Mouse (Mus musculus) heart, adult 8-10 months (tissue): Measurements from ENCODE around the gene Sohlh2. TPM values are rescaled to one million over a fixed set of nuclear protein-coding genes. Genes with fewer than 3 reads are reported as not detected.

Experiments used
- DNase-seq: peaks from one replicate; pipeline ENCODE4 v3.0.0; 2022; ENCODE audit warnings: low spot score
- microRNA-seq: library from miRNA; unstranded; fragments of <30 nt; microRNA quantifications from one replicate; pipeline ENCODE4 v1.2.0, GENCODE M21; 2022
- total RNA-seq, 4 experiments: library from RNA; stranded (reverse); gene quantifications; 2 replicates each; pipeline ENCODE4 v1.2.4; 2022

Sohlh2 gene
- total RNA-seq, 4 experiments from 2014 or later: not detected

GRCm38 (mm10) chr3:55207665-55208064 lies 25.8 kb downstream of the Sohlh2 start:
- no peak for DNase-seq

GRCm38 (mm10) chr3:55212254-55212653 lies 30.4 kb downstream of the Sohlh2 start:
- no peak for DNase-seq

GRCm38 (mm10) chr3:55213785-55214184 lies 32.0 kb downstream of the Sohlh2 start:
- DNase-seq: no peak

GRCm38 (mm10) chr3:55214413-55214812 lies 32.6 kb downstream of the Sohlh2 start:
- no peak for DNase-seq

GRCm38 (mm10) chr3:55222502-55222901 lies 40.7 kb downstream of the Sohlh2 start:
- no peak for DNase-seq

- DNase-seq: no peak
Measured at GRCm38 (mm10) chr3:55223862-55224261, 42.0 kb downstream of the Sohlh2 start.

GRCm38 (mm10) chr3:55226501-55227213 lies 44.8 kb downstream of the Sohlh2 start:
- DNase-seq: no peak

GRCm38 (mm10) chr3:55227214-55227581 lies 45.4 kb downstream of the Sohlh2 start:
- no peak for DNase-seq

GRCm38 (mm10) chr3:55241730-55242421 lies 60.0 kb downstream of the Sohlh2 start, which contains the start of gene Dclk1:
Gene Dclk1 (plus strand): TSS chr3:55242364.
- peak; percentile 46 for DNase-seq

GRCm38 (mm10) chr3:55242422-55243055 lies 60.7 kb downstream of the Sohlh2 start:
- peak; percentile 69 for DNase-seq

GRCm38 (mm10) chr3:55243056-55243471 lies 61.2 kb downstream of the Sohlh2 start:
- DNase-seq: no peak

GRCm38 (mm10) chr3:55244087-55244486 lies 62.3 kb downstream of the Sohlh2 start:
- no peak for DNase-seq

GRCm38 (mm10) chr3:55246618-55247272 lies 64.9 kb downstream of the Sohlh2 start:
- no peak for DNase-seq

GRCm38 (mm10) chr3:55248048-55248447 lies 66.2 kb downstream of the Sohlh2 start:
- no peak for DNase-seq

GRCm38 (mm10) chr3:55248508-55248907 lies 66.7 kb downstream of the Sohlh2 start:
- DNase-seq: no peak

- no peak for DNase-seq
Measured at GRCm38 (mm10) chr3:55250631-55251030, 68.8 kb downstream of the Sohlh2 start.

Small RNAs within 50 kb of the gene (microRNA-seq; reads per million reads assigned to microRNA genes)
- not detected for gene Gm22029

Other genes starting within 250 kb of the Sohlh2 start
- gene Ccna1, start 126.5 kb upstream of the Sohlh2 start, total RNA-seq: not detected
- gene Spg20, start 69.9 kb upstream of the Sohlh2 start, total RNA-seq: 10 to 100 TPM; 36.9 to 46.0 (median 43.0) TPM
- gene Ccdc169, start 44.7 kb upstream of the Sohlh2 start, total RNA-seq: under 1 TPM in 2 of 4 experiments, not detected in 2; 0.08 to 0.09 TPM
- 1 to 10 TPM; 2.4 to 4.7 (median 3.6) TPM for gene Dclk1, start 60.3 kb downstream of the Sohlh2 start, total RNA-seq